Mouse (Mus musculus): ENCODE measurements at regions not wholly inside any gene's neighbourhood (a gene's known extent, or its start where the extent isn't known, plus 50 kb on each side); places are given as distances from the start of the nearest gene placed in this dataset.
A peak's percentile ranks its signal among the peaks of the same experiment; 100 is the strongest.

DNA sequence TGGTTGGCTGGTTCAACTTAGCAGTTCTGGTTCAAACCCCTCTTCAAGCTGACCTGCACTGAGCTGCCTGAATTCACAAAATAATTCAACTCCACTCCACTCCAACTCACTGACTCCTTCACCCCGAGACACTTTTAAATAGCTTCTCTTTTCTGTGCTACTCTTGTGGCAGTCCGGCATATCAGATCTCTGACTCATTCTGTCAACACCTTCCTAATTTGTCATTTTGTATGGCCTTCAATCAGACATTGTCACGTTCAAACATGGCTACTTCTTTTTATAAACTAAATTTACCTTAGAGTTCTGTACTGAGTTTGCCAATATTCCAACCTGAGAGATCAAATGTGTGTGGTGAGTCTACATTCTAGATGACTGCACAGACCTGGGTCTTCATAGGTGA is 579.1 kb downstream of the Slitrk1 start:
- DNase-seq (ENCODE audit: low spot score): no peak

DNA sequence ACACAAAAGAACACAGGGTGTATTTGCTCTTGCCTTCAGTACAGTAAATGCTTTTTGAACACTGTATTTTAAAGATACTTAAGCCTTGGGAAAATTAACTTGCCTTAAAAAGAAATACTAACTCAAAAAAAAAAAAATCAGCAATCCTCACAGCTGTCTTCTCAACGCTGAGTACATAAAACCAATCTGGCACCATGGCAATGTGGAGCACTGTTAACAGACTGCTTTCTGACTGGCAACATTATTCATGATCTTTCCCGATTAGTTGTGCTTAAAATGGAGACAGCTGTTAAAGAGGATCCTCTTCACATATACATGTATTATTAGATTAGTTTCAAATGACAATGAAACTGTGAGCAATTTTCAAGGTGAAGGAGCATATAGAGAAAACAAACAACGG is 587.5 kb downstream of the Slitrk1 start:
- no peak for DNase-seq (ENCODE audit: low spot score)

- DNase-seq (ENCODE audit: low spot score): no peak
These were observed 590.5 kb downstream of the Slitrk1 start for GRCm38 (mm10) chr14:108323364-108324037.

GRCm38 (mm10) chr14:108307627-108308026 is 606.3 kb downstream of the Slitrk1 start:
- DNase-seq (ENCODE audit: low spot score): no peak

DNA sequence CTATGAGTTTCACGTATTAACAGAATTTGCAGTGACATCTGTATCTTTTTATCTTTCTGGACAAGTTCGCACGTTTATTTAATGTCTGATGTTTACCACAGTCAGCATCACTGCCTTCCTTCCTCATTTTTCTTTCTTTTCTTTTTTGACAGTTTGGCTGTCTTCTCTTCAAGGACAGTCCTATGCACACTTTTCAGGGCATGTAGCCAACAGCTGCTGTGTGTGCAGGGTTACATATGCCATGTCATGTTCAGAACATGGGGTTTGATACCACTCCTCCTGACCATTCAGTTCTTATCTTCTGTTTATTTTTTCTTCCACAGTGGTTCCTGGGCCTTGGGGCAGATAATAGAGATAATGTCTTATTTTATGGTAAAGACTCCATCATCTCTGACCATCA is 634.3 kb downstream of the Slitrk1 start:
- DNase-seq (ENCODE audit: low spot score): no peak

- no peak for DNase-seq (ENCODE audit: low spot score)
These were observed 652.9 kb downstream of the Slitrk1 start for GRCm38 (mm10) chr14:108261083-108261482.

DNA sequence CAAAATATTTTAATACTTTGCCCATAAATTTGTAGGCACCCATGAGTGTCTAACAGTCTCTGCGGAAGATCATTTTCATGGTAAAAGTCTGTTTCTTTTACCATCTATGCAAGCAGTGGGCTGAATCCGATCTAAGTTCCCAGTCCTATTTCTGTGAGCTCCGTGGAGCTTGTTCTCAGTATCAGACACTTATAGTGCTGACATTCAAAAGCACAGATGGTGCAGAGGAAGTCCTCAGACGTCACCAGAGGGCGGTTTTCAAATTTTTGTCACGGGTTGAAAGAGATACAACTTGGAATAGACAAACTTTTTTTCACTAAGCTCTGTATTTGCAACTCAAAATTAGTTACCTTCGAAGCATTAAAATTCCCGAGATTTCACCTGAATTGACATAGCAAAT is 666.6 kb downstream of the Slitrk1 start:
- DNase-seq (ENCODE audit: low spot score): no peak

DNA sequence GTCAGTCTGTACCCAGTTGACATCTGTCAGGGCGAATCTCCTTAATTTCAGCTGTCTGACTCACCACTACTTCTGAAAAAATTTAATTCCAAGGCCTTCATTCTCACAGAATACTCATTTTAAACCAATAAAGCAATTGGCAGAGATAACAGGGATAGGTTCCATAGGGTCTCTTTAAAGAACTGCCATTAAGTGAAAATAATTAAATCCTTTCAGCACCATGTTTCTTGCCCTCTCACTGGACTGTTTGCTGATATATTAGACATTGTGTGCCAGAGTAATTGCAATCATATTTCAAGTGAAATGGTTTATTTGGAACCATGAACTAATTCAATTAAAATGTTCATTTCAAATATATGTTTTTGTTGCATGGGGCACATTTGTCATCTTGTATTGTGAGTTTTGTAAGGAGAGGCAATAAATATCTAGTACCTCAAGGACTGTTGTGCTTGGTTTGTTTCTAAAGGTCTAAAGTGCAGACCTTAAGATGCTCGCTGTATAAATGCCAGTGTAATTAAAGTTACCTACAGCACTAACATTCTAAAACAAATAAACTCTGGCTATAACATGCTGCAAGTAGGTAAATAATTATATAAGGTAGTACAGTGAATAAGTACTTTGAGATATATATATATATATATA is 688.4 kb downstream of the Slitrk1 start:
- DNase-seq (ENCODE audit: low spot score): no peak

- no peak for DNase-seq (ENCODE audit: low spot score)
These were observed 704.7 kb downstream of the Slitrk1 start for GRCm38 (mm10) chr14:108209246-108209645.

- DNase-seq (ENCODE audit: low spot score): no peak
These were observed 714.8 kb downstream of the Slitrk1 start for GRCm38 (mm10) chr14:108199133-108199532.

DNA sequence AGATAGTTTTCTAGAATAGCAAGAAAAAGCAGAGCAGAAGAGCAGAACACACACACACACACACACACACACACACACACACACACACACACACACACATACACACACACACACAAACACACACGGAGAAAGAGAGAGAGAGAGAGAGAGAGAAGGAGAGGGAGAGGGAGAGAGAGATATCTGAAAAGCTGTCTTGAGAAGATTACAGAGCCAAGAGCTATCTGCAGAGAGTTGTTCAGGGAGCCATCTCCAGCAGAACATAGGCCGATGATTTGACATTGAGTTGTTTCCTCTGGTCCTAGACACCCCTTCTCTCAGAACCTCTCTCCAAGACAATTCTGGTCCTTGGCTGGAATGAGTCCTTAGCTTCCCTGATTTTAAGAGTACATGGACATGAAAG is 733.0 kb downstream of the Slitrk1 start:
- no peak for DNase-seq (ENCODE audit: low spot score)

DNA sequence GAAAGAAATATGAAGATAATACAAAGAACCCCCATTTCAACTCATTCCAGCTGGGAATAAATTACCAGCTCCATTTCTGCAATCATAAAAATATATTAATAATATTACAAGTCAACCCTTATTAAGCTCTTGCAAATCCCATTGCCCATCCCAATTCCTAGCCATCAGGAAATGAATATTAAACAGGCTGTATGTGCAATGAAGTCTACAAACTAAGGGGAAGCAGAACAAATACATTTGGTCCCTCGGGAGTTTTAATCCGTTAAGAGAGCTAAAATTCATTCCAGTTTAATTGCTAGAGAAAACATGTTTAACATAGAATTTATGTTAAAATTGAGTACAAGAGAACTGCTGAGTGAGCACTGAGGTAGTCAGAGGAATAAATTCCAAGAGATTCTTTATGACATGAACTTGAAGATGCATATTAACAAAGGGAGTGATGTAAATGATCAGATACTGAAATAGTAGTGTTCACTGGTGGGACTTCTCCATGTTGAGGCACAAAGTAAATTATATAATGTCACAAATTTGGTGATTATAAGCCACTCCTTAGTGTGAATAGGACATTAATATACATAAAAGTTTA is 738.6 kb downstream of the Slitrk1 start:
- no peak for DNase-seq (ENCODE audit: low spot score)

DNA sequence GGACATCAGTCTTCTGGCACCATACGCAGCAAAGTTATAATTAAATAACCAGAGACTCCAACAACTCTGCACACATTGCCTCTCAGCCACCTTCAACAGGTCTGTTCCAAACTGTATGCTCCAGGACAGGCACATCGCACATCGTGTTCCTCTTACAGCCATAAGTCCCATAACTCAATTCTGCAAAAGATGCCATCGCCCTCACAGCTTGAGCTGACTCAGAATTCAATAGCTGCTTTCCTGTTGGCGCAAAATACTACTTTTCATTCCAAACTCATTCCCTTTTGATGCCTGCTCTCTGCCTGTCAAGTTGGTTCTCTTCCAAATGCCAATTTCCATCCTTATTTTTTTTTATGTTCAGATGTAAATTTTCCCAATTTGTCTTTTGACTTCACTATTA is 761.0 kb downstream of the Slitrk1 start:
- DNase-seq (ENCODE audit: low spot score): no peak

- no peak for DNase-seq (ENCODE audit: low spot score)
These were observed 790.8 kb downstream of the Slitrk1 start for GRCm38 (mm10) chr14:108123147-108123546.

GRCm38 (mm10) chr14:108105009-108105408 is 808.9 kb downstream of the Slitrk1 start:
- no peak for DNase-seq (ENCODE audit: low spot score)

DNA sequence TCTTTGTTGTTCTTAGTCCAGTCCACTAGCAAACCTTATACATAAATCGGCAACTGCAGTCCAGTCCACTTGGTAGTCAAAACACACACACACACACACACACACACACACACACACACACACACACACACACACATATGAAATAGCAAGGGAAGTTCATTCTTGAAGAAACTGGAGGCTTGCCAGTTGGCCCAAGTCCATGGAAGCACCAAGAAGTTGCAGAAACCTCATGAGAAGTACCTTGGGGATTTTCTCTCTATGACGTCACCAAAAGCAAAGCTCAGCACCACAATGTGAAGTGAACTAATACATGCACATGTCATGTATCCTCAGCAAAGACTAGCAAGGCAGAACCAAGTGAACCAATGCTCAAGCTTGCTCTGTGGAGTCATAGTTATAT is 823.0 kb downstream of the Slitrk1 start:
- peak; percentile 6 for DNase-seq (ENCODE audit: low spot score)

- no peak for DNase-seq (ENCODE audit: low spot score)
These were observed 864.0 kb downstream of the Slitrk1 start for GRCm38 (mm10) chr14:108049997-108050396.

DNA sequence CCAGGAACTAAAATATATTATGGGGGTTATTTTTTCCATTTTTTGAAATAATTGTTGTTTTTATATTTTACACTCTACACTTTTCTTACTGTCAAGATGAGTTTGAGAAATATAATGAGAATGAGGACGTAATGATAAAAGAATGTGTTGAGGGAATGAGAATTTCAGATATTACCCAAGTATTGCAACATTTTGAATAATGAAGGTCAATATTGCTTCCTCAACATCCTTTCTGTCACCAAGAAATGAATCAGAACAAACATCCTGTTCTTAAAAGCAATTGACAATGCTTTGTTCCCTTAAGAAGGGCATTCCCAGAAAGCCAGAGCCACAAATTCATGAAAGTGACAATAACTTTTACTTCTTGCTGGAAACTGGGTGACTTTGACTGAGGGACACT is 878.0 kb downstream of the Slitrk1 start:
- DNase-seq (ENCODE audit: low spot score): no peak

- DNase-seq (ENCODE audit: low spot score): no peak
These were observed 879.8 kb downstream of the Slitrk1 start for GRCm38 (mm10) chr14:108034162-108034561.

DNA sequence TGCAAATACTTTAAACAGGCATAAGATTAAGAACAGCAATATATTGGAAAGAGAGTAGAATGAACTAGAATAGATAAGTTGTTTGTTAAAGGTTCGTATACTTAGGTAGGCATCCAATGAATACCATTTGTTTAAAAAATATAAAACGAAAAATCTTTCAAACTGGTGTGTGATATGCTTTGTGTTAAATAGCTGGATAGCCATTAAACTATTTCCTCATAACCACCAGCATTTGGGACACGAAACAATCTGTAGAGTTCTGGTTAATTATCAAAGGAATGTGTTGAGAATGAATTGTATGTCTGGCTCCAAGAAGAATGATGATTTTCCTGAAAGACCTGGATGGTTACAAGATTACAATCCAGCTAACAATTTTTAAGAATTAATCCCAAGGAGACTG is 891.4 kb downstream of the Slitrk1 start:
- DNase-seq (ENCODE audit: low spot score): no peak

GRCm38 (mm10) chr14:108022066-108022465 is 891.9 kb downstream of the Slitrk1 start:
- no peak for DNase-seq (ENCODE audit: low spot score)

GRCm38 (mm10) chr14:108021331-108021730 is 892.6 kb downstream of the Slitrk1 start:
- DNase-seq (ENCODE audit: low spot score): no peak

DNA sequence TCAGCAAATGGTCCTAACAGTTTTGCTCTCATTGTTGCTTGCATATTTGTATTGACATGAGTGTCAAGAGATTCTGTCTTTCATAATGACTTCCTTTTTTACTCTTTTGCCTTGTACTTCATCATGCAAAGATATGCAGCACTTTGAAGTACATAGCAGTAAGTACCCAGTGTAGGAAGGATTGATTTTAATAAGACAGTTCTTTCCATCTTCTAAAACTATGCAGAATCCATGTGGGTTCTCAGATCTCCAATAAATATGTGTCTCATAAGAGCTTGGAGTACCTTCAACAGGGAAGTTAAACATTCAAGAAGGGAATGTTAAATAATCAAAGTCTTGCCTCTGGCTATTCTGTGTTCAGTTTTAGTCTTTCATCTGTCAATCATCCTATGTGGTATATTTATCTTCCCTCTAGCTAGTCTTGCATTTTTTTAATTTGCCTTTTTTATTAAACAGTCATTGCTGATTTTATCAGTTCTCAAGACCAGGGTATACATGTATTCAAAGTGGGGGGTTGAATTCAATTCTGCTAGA is 926.1 kb downstream of the Slitrk1 start:
- DNase-seq (ENCODE audit: low spot score): no peak
